33 mouse cellular contexts compared by ENCODE assay signal in genomic region chr6:133102430-133102829, GRCm38 (mm10). TPM values are rescaled to one million over a fixed set of nuclear protein-coding genes. Genes with fewer than 3 reads are reported as not detected.
"Had no signal": no experiment of that assay in that cellular context is flagged by ENCODE, and none has a peak within 500 bp of the region (broad histone marks: within the 10 kb centered on the region; RNA-seq: fewer than 3 reads in every experiment).

No protein-coding gene starts in this region.

- H3K36me3 ChIP-seq: limb, embryonic 12.5 days; limb, embryonic 15.5 days; liver, embryonic 13.5 days had no signal

- ATAC-seq: intestine, embryonic 16.5 days had no signal

- H3K9ac ChIP-seq: limb, embryonic 12.5 days; limb, embryonic 15.5 days; liver, embryonic 13.5 days had no signal

- H3K4me1 ChIP-seq: limb, embryonic 12.5 days; limb, embryonic 15.5 days; liver, embryonic 13.5 days had no signal

- H3K4me2 ChIP-seq: limb, embryonic 12.5 days; limb, embryonic 15.5 days; liver, embryonic 13.5 days; midbrain, embryonic 11.5 days had no signal

- H3K9me3 ChIP-seq: limb, embryonic 12.5 days; limb, embryonic 15.5 days; liver, embryonic 13.5 days had no signal

- DNase-seq: kidney, adult 18-20 months; kidney, postnatal 25 days; layer of hippocampus, adult 9-11 months; left cerebral cortex, postnatal 4 days; liver, embryonic 13.5 days; lung, adult 2 months; lung, postnatal 14 days; lung, postnatal 4 days; midbrain, embryonic 14.5 days; thymus, adult 2 months; thymus, postnatal 14 days; thymus, postnatal 4 days had no signal

- H3K27ac ChIP-seq: layer of hippocampus, adult 2 months; limb, embryonic 12.5 days; limb, embryonic 15.5 days; liver, embryonic 13.5 days had no signal

- H3K4me3 ChIP-seq: layer of hippocampus, adult 2 months; limb, embryonic 12.5 days; limb, embryonic 15.5 days; liver, embryonic 13.5 days had no signal

- H3K27me3 ChIP-seq: limb, embryonic 12.5 days; limb, embryonic 15.5 days; liver, embryonic 13.5 days had no signal

RNA-seq across cellular contexts. Expression of gene Tas2r140, which starts 46.8 kb away (rescaled TPM):
- total RNA-seq: layer of hippocampus, adult 2 months; layer of hippocampus, postnatal 25 days; left cerebral cortex, adult 18-20 months; left cerebral cortex, postnatal 10 days; left cerebral cortex, postnatal 4 days; megakaryocyte progenitor cell, adult 5-6 weeks; megakaryocyte-erythroid progenitor cell, adult 5-6 weeks; midbrain, postnatal 0 days had no signal
- polyA plus RNA-seq: intestine, embryonic 16.5 days; kidney, embryonic 16.5 days; large intestine, adult 2 months; limb, embryonic 12.5 days; limb, embryonic 15.5 days; liver, embryonic 13.5 days; liver, embryonic 16.5 days; lung, adult 2 months; lung, embryonic 16.5 days; midbrain, embryonic 11.5 days; midbrain, embryonic 14.5 days; midbrain, postnatal 0 days; neural tube, embryonic 11.5 days; neural tube, embryonic 14.5 days; small intestine, adult 2 months; spleen, adult 2 months; stomach, embryonic 16.5 days; testis, adult 2 months; thymus, adult 2 months had no signal
